In genomic region chr14:53766501-53766900, GRCm38 (mm10) we compare ENCODE assay signal across 7 mouse cellular contexts.
DNase-seq lines count a peak whose midpoint lies in the region; ATAC-seq and TF ChIP-seq lines count a peak whose summit lies in the region.
"Not testable (repeated sequence)": the region's sequence is repeated elsewhere in the genome, so short reads cannot be mapped to it uniquely, and the experiment has no call there.

No protein-coding gene starts in this region.

- H3K79me2 ChIP-seq in MEL (ENCODE audit: control insufficient read depth, insufficient read depth, low read length, poor library complexity), result not testable (repeated sequence)

- not testable (repeated sequence) for H3K4me3 ChIP-seq in MEL (ENCODE audit: control insufficient read depth in 1 of 2, insufficient read depth in 1 of 2, low read depth in 2 of 2, low read length in 2 of 2); liver, embryonic 15.5 days (replicated peaks)

- not testable (repeated sequence) for TF ChIP-seq RAD21 in MEL (IDR thresholded peaks at IDR 0.05; ENCODE audit: low read depth, low read length)

- not testable (repeated sequence) for H3K9me3 ChIP-seq in MEL (replicated peaks; ENCODE audit: insufficient read depth, low read length); liver, embryonic 15.5 days (replicated peaks)

- TF ChIP-seq POLR2A in MEL (IDR thresholded peaks at IDR 0.05; ENCODE audit: control insufficient read depth in 1 of 2, insufficient read depth in 1 of 2, low read depth in 1 of 2, low read length in 2 of 2, poor library complexity in 1 of 2), result not testable (repeated sequence)

- WGBS in liver, embryonic 15.5 days (ENCODE audit: insufficient replicate concordance), result 34% methylated on average over 6 of the region's 6 CpGs

- DNase-seq in CD4-positive helper T cell, adult 2 months (ENCODE audit: low read depth, low spot score), result peak; percentile 7
- DNase-seq in MEL (ENCODE audit: low read depth, low spot score), result peak; percentile 62
- peak; percentile 27 for DNase-seq in thymus, postnatal 14 days

- H3K4me2 ChIP-seq in liver, embryonic 15.5 days, result not testable (repeated sequence)

- peak overlapping the region; percentile 70 for H3K27ac ChIP-seq in MEL (ENCODE audit: control insufficient read depth, low read depth, low read length)
- 0 out of 2 replicates have a peak overlapping the region, but pooled peaks have one; percentile 24 for H3K27ac ChIP-seq in liver, embryonic 15.5 days (replicated peaks)

- H3K27me3 ChIP-seq in MEL (ENCODE audit: control insufficient read depth in 1 of 2, insufficient read depth in 2 of 2, low read length in 2 of 2); liver, embryonic 15.5 days: not testable (repeated sequence)

- not testable (repeated sequence) for H3K36me3 ChIP-seq in MEL (ENCODE audit: control insufficient read depth in 1 of 2, insufficient read depth in 2 of 2, low read length in 2 of 2); liver, embryonic 15.5 days (replicated peaks)

- TF ChIP-seq CTCF in MEL (IDR thresholded peaks at IDR 0.05 in 2 of 3, conservative IDR thresholded peaks at IDR 0.05 in 1 of 3; ENCODE audit: control insufficient read depth in 1 of 3, insufficient read depth in 1 of 3, low read depth in 2 of 3, low read length in 3 of 3, poor library complexity in 1 of 3, severe bottlenecking in 1 of 3), result not testable (repeated sequence)

- not testable (repeated sequence) for TF ChIP-seq EP300 in MEL (IDR thresholded peaks at IDR 0.05; ENCODE audit: low read depth in 1 of 2, low read length in 2 of 2)

- not testable (repeated sequence) for H3K4me1 ChIP-seq in MEL (ENCODE audit: control insufficient read depth in 1 of 2, insufficient read depth in 2 of 2, low read length in 2 of 2)
- peaks cover 19% of the 10 kb centered on the region for H3K4me1 ChIP-seq in liver, embryonic 15.5 days (replicated peaks)

- H3K9ac ChIP-seq in MEL (ENCODE audit: control insufficient read depth, low read depth, low read length, poor library complexity, severe bottlenecking), result 0 out of 2 replicates have a peak overlapping the region, but pooled peaks have one; percentile 14
- not testable (repeated sequence) for H3K9ac ChIP-seq in liver, embryonic 15.5 days

- peak; percentile 76 for ATAC-seq in common myeloid progenitor, adult 5-6 weeks (replicated peaks; ENCODE audit: low read depth, poor library complexity, severe bottlenecking)
- peak; percentile 48 for ATAC-seq in inflammation-experienced regulatory T-cells, adult 6 months
- ATAC-seq in liver, embryonic 15.5 days (ENCODE audit: insufficient read depth), result peak; percentile 40; the same call in 1 of the 2 replicates
- peak; percentile 59 for ATAC-seq in megakaryocyte progenitor cell, adult 5-6 weeks (replicated peaks; ENCODE audit: poor library complexity)

TF ChIP-seq in MEL, 35 proteins besides CTCF, POLR2A, EP300 and RAD21:
- peak; percentile 33; the same call in 1 of the 2 replicates for TF ChIP-seq MAX (IDR thresholded peaks at IDR 0.05; ENCODE audit: low read length)
- peak; percentile 40; the same call in 1 of the 2 replicates for TF ChIP-seq MYC (IDR thresholded peaks at IDR 0.05; ENCODE audit: low read depth, low read length)

Comparison
In these comparisons a context has a peak if more than half of its experiments do, and no peak if none do; other contexts are left out.
1. DNase-seq: peak in every context shown above with its lines; median percentile 62 in MEL; 27 in thymus, postnatal 14 days; 7 in CD4-positive helper T cell, adult 2 months.